Mouse (Mus musculus) layer of hippocampus, adult 18-20 months (tissue): ENCODE measurements at regions not wholly inside any gene's neighbourhood (a gene's known extent, or its start where the extent isn't known, plus 50 kb on each side); places are given as distances from the start of the nearest gene placed in this dataset.
A peak's percentile ranks its signal among the peaks of the same experiment; 100 is the strongest.

Experiments used
- DNase-seq, 2 experiments: peaks; one replicate each; pipeline ENCODE4 v3.0.0; 2022; ENCODE audit warnings: low spot score in 2 of 2

GRCm38 (mm10) chr12:107656846-107657245, 168.4 kb downstream of the 3110018I06Rik start:
- no peak for DNase-seq

- no peak for DNase-seq
Measured at GRCm38 (mm10) chr12:107658241-107658640, 169.8 kb downstream of the 3110018I06Rik start.

GRCm38 (mm10) chr12:107658821-107659220, 170.4 kb downstream of the 3110018I06Rik start:
- no peak for DNase-seq

- no peak for DNase-seq
Measured at GRCm38 (mm10) chr12:107662624-107663023, 174.2 kb downstream of the 3110018I06Rik start.

GRCm38 (mm10) chr12:107667836-107668235, 179.4 kb downstream of the 3110018I06Rik start:
- DNase-seq, result no peak

- DNase-seq, result no peak
Measured at GRCm38 (mm10) chr12:107669046-107669445, 180.6 kb downstream of the 3110018I06Rik start.

- DNase-seq, result no peak
Measured at GRCm38 (mm10) chr12:107669450-107669849, 181.0 kb downstream of the 3110018I06Rik start.

- no peak for DNase-seq
Measured at GRCm38 (mm10) chr12:107669910-107670309, 181.5 kb downstream of the 3110018I06Rik start.

- DNase-seq, result no peak
Measured at GRCm38 (mm10) chr12:107677076-107677475, 188.6 kb downstream of the 3110018I06Rik start.

GRCm38 (mm10) chr12:107687447-107687846, 199.0 kb downstream of the 3110018I06Rik start:
- DNase-seq, result no peak

GRCm38 (mm10) chr12:107689418-107689817, 201.0 kb downstream of the 3110018I06Rik start:
- DNase-seq, result no peak

- DNase-seq, result no peak
Measured at GRCm38 (mm10) chr12:107690061-107690460, 201.6 kb downstream of the 3110018I06Rik start.

GRCm38 (mm10) chr12:107693693-107694092, 205.3 kb downstream of the 3110018I06Rik start:
- DNase-seq, result peak in 1 of 2 experiments; percentile 37

GRCm38 (mm10) chr12:107695014-107695413, 206.6 kb downstream of the 3110018I06Rik start:
- DNase-seq, result no peak

- peak in 1 of 2 experiments; percentile 43 for DNase-seq
Measured at GRCm38 (mm10) chr12:107695438-107696267, 207.2 kb downstream of the 3110018I06Rik start.

- no peak for DNase-seq
Measured at GRCm38 (mm10) chr12:107700317-107700716, 211.9 kb downstream of the 3110018I06Rik start.

GRCm38 (mm10) chr12:107700868-107701597, 212.6 kb downstream of the 3110018I06Rik start:
- no peak for DNase-seq

- no peak for DNase-seq
Measured at GRCm38 (mm10) chr12:107708812-107709211, 220.4 kb downstream of the 3110018I06Rik start.

- DNase-seq, result no peak
Measured at GRCm38 (mm10) chr12:107711017-107711416, 222.6 kb downstream of the 3110018I06Rik start.

- no peak for DNase-seq
Measured at GRCm38 (mm10) chr12:107711675-107712074, 223.2 kb downstream of the 3110018I06Rik start.

- no peak for DNase-seq
Measured at GRCm38 (mm10) chr12:107713191-107713590, 224.8 kb downstream of the 3110018I06Rik start.

GRCm38 (mm10) chr12:107714846-107715245, 226.4 kb downstream of the 3110018I06Rik start:
- no peak for DNase-seq
